Mouse (Mus musculus) embryonic facial prominence, embryonic 15.5 days (tissue): ENCODE data around the gene Fam193a. TPM values are rescaled to one million over a fixed set of nuclear protein-coding genes. Genes with fewer than 3 reads are reported as not detected.

Source experiments
- ATAC-seq: fragments of 200-750 bp; cut with Nextera tagmentation; 2 replicates; pipeline ENCODE4 v1.8.0; 2017; ENCODE audit warnings: low read depth, moderate TSS enrichment; ENCODE audit not compliant: insufficient number of reproducible peaks, low FRiP score, low TSS enrichment
- H3K27ac ChIP-seq: fragments of 300-500 bp; sonication (generic); replicated peaks from 2 replicates; pipeline ENCODE4 v1.5.1; 2015; ENCODE audit warnings: mild to moderate bottlenecking, inconsistent platforms
- H3K27me3 ChIP-seq: fragments of 300-500 bp; sonication (generic); 2 replicates; pipeline ENCODE4 v1.6.1; 2015; ENCODE audit warnings: inconsistent platforms
- H3K36me3 ChIP-seq: fragments of 300-500 bp; sonication (generic); 2 replicates; pipeline ENCODE4 v1.6.1; 2015; ENCODE audit warnings: mild to moderate bottlenecking, inconsistent platforms
- H3K4me1 ChIP-seq: fragments of 300-500 bp; sonication (generic); 2 replicates; pipeline ENCODE4 v1.6.1; 2015; ENCODE audit warnings: inconsistent platforms
- H3K4me2 ChIP-seq: fragments of 300-500 bp; sonication (generic); replicated peaks from 2 replicates; pipeline ENCODE4 v1.6.1; 2015; ENCODE audit warnings: mild to moderate bottlenecking, inconsistent platforms
- H3K4me3 ChIP-seq: fragments of 300-500 bp; sonication (generic); replicated peaks from 2 replicates; pipeline ENCODE4 v1.5.1; 2015; ENCODE audit warnings: mild to moderate bottlenecking, inconsistent platforms
- H3K9ac ChIP-seq: fragments of 300-500 bp; sonication (generic); 2 replicates; pipeline ENCODE4 v1.6.1; 2015; ENCODE audit warnings: inconsistent platforms
- H3K9me3 ChIP-seq: fragments of 300-500 bp; sonication (generic); replicated peaks from 2 replicates; pipeline ENCODE4 v1.6.1; 2016; ENCODE audit warnings: inconsistent platforms
- WGBS: fragments of 180-500 bp; shearing (Covaris S2); methylation state at CpG from one replicate; pipeline ENCODE4 v1.1.7; 2015; 5-methylcytosine and 5-hydroxymethylcytosine counted together
- polyA plus RNA-seq: library from polyadenylated mRNA; unstranded; fragments of >200 nt; fragmentation: Nextera tagmentation; extraction: Ambion mirVana; gene quantifications from 2 replicates; pipeline ENCODE4 v1.2.1, GENCODE M21; 2015

Gene Fam193a
- polyA plus RNA-seq, 1 experiment from 2014 or later: 13.5 TPM

- Histone ChIP-seq H3K36me3 (peaks cover 37% of the 10 kb centered on the region), H3K27ac (no peak overlapping the region), H3K4me1 (no peaks in the 10 kb centered on the region), H3K4me2 (no peak overlapping the region), H3K27me3 (no peaks in the 10 kb centered on the region), H3K4me3 (no peak overlapping the region), H3K9me3 (no peaks in the 10 kb centered on the region), H3K9ac (no peak overlapping the region)
- ATAC-seq: no peak
- WGBS: 76% methylated on average over 3 of the region's 3 CpGs
Observed at GRCm38 (mm10) chr5:34501588-34501987, 131.9 kb downstream of the Fam193a start.

GRCm38 (mm10) chr5:34502411-34502810 is 132.7 kb downstream of the Fam193a start:
- H3K9ac ChIP-seq: no peak overlapping the region
- H3K27ac ChIP-seq: no peak overlapping the region
- H3K4me1 ChIP-seq: no peaks in the 10 kb centered on the region
- H3K9me3 ChIP-seq: no peaks in the 10 kb centered on the region
- 79% methylated on average over 1 of the region's 1 CpGs for WGBS
- no peak for ATAC-seq
- H3K4me3 ChIP-seq: no peak overlapping the region
- no peak overlapping the region for H3K4me2 ChIP-seq
- no peaks in the 10 kb centered on the region for H3K27me3 ChIP-seq
- peaks cover 32% of the 10 kb centered on the region for H3K36me3 ChIP-seq

- Histone ChIP-seq H3K9me3 (no peaks in the 10 kb centered on the region), H3K9ac (no peak overlapping the region), H3K4me2 (no peak overlapping the region), H3K27ac (no peak overlapping the region), H3K4me3 (no peak overlapping the region), H3K36me3 (peaks cover 31% of the 10 kb centered on the region), H3K4me1 (no peaks in the 10 kb centered on the region), H3K27me3 (no peaks in the 10 kb centered on the region)
- 82% methylated on average over 6 of the region's 6 CpGs for WGBS
- no peak for ATAC-seq
Observed at GRCm38 (mm10) chr5:34502821-34503220, 133.1 kb downstream of the Fam193a start.

GRCm38 (mm10) chr5:34512486-34512885 is 142.8 kb downstream of the Fam193a start:
- no peak overlapping the region for H3K27ac ChIP-seq
- no peak overlapping the region for H3K9ac ChIP-seq
- H3K36me3 ChIP-seq: no peaks in the 10 kb centered on the region
- peaks cover 10% of the 10 kb centered on the region for H3K4me1 ChIP-seq
- 80% methylated on average over 3 of the region's 3 CpGs for WGBS
- H3K4me2 ChIP-seq: peak overlapping the region; percentile 92; the same call in 1 of the 2 replicates
- H3K4me3 ChIP-seq: peak overlapping the region; percentile 86
- no peak for ATAC-seq
- H3K9me3 ChIP-seq: no peaks in the 10 kb centered on the region
- no peaks in the 10 kb centered on the region for H3K27me3 ChIP-seq

GRCm38 (mm10) chr5:34513466-34514217 is 143.9 kb downstream of the Fam193a start, which contains the start of gene Tnip2:
TSS of gene Tnip2 (minus strand) at chr5:34513991.
- Histone ChIP-seq H3K27me3 (no peaks in the 10 kb centered on the region), H3K4me1 (peaks cover 10% of the 10 kb centered on the region), H3K27ac (peak within 1 kb of the TSS; percentile 67), H3K36me3 (no peaks in the 10 kb centered on the region), H3K4me3 (peak within 1 kb of the TSS; percentile 86), H3K4me2 (peak within 1 kb of the TSS; percentile 92), H3K9me3 (no peaks in the 10 kb centered on the region), H3K9ac (peak within 1 kb of the TSS; percentile 77)
- peak; percentile 97 for ATAC-seq
- WGBS: under 1% methylated on average over 64 of the region's 64 CpGs

- WGBS: 29% methylated on average over 7 of the region's 7 CpGs
- H3K4me1 ChIP-seq: peaks cover 10% of the 10 kb centered on the region
- H3K4me2 ChIP-seq: peak overlapping the region; percentile 92
- no peaks in the 10 kb centered on the region for H3K36me3 ChIP-seq
- H3K27me3 ChIP-seq: no peaks in the 10 kb centered on the region
- 0 out of 2 replicates have a peak overlapping the region, but pooled peaks have one; percentile 6 for H3K27ac ChIP-seq
- no peaks in the 10 kb centered on the region for H3K9me3 ChIP-seq
- H3K4me3 ChIP-seq: peak overlapping the region; percentile 86
- H3K9ac ChIP-seq: peak overlapping the region; percentile 39; the same call in 1 of the 2 replicates
- ATAC-seq: peak; percentile 6; the same call in 1 of the 2 replicates
Observed at GRCm38 (mm10) chr5:34514218-34514566, 144.5 kb downstream of the Fam193a start.

GRCm38 (mm10) chr5:34515096-34515495 is 145.4 kb downstream of the Fam193a start:
- Histone ChIP-seq H3K27me3 (no peaks in the 10 kb centered on the region), H3K9me3 (no peaks in the 10 kb centered on the region), H3K9ac (no peak overlapping the region), H3K36me3 (no peaks in the 10 kb centered on the region), H3K4me3 (no peak overlapping the region), H3K4me1 (peaks cover 10% of the 10 kb centered on the region), H3K4me2 (no peak overlapping the region), H3K27ac (no peak overlapping the region)
- ATAC-seq: no peak

- H3K4me3 ChIP-seq: no peak overlapping the region
- no peaks in the 10 kb centered on the region for H3K36me3 ChIP-seq
- H3K4me2 ChIP-seq: no peak overlapping the region
- no peaks in the 10 kb centered on the region for H3K9me3 ChIP-seq
- no peaks in the 10 kb centered on the region for H3K27me3 ChIP-seq
- no peak overlapping the region for H3K27ac ChIP-seq
- WGBS: 22% methylated on average over 3 of the region's 3 CpGs
- H3K9ac ChIP-seq: no peak overlapping the region
- ATAC-seq: no peak
- H3K4me1 ChIP-seq: peaks cover 14% of the 10 kb centered on the region
Observed at GRCm38 (mm10) chr5:34517913-34518312, 148.2 kb downstream of the Fam193a start.

- Histone ChIP-seq H3K36me3 (no peaks in the 10 kb centered on the region), H3K4me1 (peaks cover 6% of the 10 kb centered on the region), H3K27ac (no peak overlapping the region), H3K4me2 (no peak overlapping the region), H3K9ac (no peak overlapping the region), H3K9me3 (no peaks in the 10 kb centered on the region), H3K27me3 (no peaks in the 10 kb centered on the region), H3K4me3 (no peak overlapping the region)
- WGBS: 85% methylated on average over 9 of the region's 9 CpGs
- ATAC-seq: no peak
Observed at GRCm38 (mm10) chr5:34519389-34519910, 149.7 kb downstream of the Fam193a start.

- Histone ChIP-seq H3K27me3 (no peaks in the 10 kb centered on the region), H3K9ac (no peak overlapping the region), H3K27ac (no peak overlapping the region), H3K4me3 (no peak overlapping the region), H3K9me3 (no peaks in the 10 kb centered on the region), H3K36me3 (no peaks in the 10 kb centered on the region), H3K4me1 (0 out of 2 replicates have a peak, but pooled peaks cover 5% of the 10 kb centered on the region), H3K4me2 (no peak overlapping the region)
- WGBS: 63% methylated on average over 11 of the region's 11 CpGs
- no peak for ATAC-seq
Observed at GRCm38 (mm10) chr5:34520458-34521209, 150.9 kb downstream of the Fam193a start.

- WGBS: 81% methylated on average over 3 of the region's 3 CpGs
- no peak for ATAC-seq
- H3K27ac ChIP-seq: no peak overlapping the region
- H3K9me3 ChIP-seq: no peaks in the 10 kb centered on the region
- H3K4me2 ChIP-seq: no peak overlapping the region
- H3K36me3 ChIP-seq: no peaks in the 10 kb centered on the region
- H3K4me3 ChIP-seq: no peak overlapping the region
- no peak overlapping the region for H3K9ac ChIP-seq
- H3K4me1 ChIP-seq: 0 out of 2 replicates have a peak, but pooled peaks cover 12% of the 10 kb centered on the region
- H3K27me3 ChIP-seq: no peaks in the 10 kb centered on the region
Observed at GRCm38 (mm10) chr5:34521337-34521736, 151.6 kb downstream of the Fam193a start.
